1 mouse cellular context compared by ENCODE assay signal in the genomic region with DNA sequence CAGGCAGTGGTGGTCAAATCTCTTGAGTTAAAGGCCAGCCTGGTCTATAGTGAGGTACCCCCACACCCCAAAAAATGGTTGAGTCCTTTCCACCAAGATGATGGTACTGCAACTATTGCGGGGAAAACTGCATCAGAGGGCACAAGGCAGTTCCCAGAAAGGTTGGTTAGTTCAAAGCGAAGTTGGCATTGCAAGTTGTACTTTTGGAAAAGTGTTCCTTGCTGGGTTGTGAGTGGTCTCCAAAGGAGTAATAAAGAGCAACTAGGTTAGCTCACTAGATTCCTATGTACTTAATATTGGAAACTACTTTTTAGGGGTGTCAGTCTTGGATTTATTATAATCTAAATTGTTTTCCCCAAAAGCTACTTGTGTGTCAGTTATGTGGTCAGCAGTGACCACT.
TF ChIP-seq lines count a peak whose summit lies in the region.

No protein-coding gene starts in this region.

TF ChIP-seq in CH12.LX, 34 proteins besides CTCF, POLR2A, EP300 and RAD21 (continued from another document):
- TF ChIP-seq ZMIZ1 (IDR thresholded peaks at IDR 0.05; ENCODE audit: low read depth, low read length) (no peak), CHD2 (IDR thresholded peaks at IDR 0.05; ENCODE audit: low read length) (peak; percentile 15; the same call in 1 of the 2 replicates), ZC3H11A (IDR thresholded peaks at IDR 0.05; ENCODE audit: low read depth, low read length) (no peak), POLR2AphosphoS2 (IDR thresholded peaks at IDR 0.05; ENCODE audit: low read depth, low read length) (peak; percentile 41; the same call in 1 of the 2 replicates)
TF ChIP-seq in CH12.LX: peak in this region for 2.
